Mouse (Mus musculus) kidney, postnatal 0 days (tissue): Measurements from ENCODE around the gene Ccl2. TPM values are rescaled to one million over a fixed set of nuclear protein-coding genes. Genes with fewer than 3 reads are reported as not detected.

Experiments
- ATAC-seq: fragments of 200-750 bp; cut with Nextera tagmentation; replicated peaks from 2 replicates; pipeline ENCODE4 v1.8.0; 2017; ENCODE audit warnings: low read depth, moderate number of reproducible peaks, moderate TSS enrichment, moderate library complexity; ENCODE audit not compliant: low FRiP score
- DNase-seq: peaks from one replicate; pipeline ENCODE4 v3.0.0-alpha.2; 2016; ENCODE audit warnings: low spot score
- H3K27ac ChIP-seq: fragments of 300-500 bp; sonication (generic); 2 replicates; pipeline ENCODE4 v1.5.1; 2014; ENCODE audit warnings: mild to moderate bottlenecking
- H3K27me3 ChIP-seq: fragments of 300-500 bp; sonication (generic); 2 replicates; pipeline ENCODE4 v1.6.1; 2014; ENCODE audit warnings: low read length, mixed read lengths; ENCODE audit not compliant: insufficient read depth
- H3K36me3 ChIP-seq: fragments of 300-500 bp; sonication (generic); 2 replicates; pipeline ENCODE4 v1.6.1; 2014; ENCODE audit warnings: low read length, mixed read lengths; ENCODE audit not compliant: insufficient read depth
- H3K4me1 ChIP-seq: fragments of 300-500 bp; sonication (generic); replicated peaks from 2 replicates; pipeline ENCODE4 v1.6.1; 2014; ENCODE audit warnings: antibody characterized with exemption, low read length, mixed read lengths; ENCODE audit not compliant: insufficient read depth
- H3K4me2 ChIP-seq: fragments of 300-500 bp; sonication (generic); 2 replicates; pipeline ENCODE4 v1.6.1; 2014; ENCODE audit warnings: mild to moderate bottlenecking, low read length, moderate library complexity, mixed read lengths
- H3K4me3 ChIP-seq: fragments of 300-500 bp; sonication (generic); replicated peaks from 2 replicates; pipeline ENCODE4 v1.5.1; 2014; ENCODE audit warnings: low read depth, low read length
- H3K9ac ChIP-seq: fragments of 300-500 bp; sonication (generic); 2 replicates; pipeline ENCODE4 v1.6.1; 2014; ENCODE audit warnings: low read depth, low read length
- H3K9me3 ChIP-seq: fragments of 300-500 bp; sonication (generic); replicated peaks from 2 replicates; pipeline ENCODE4 v1.6.1; 2016; ENCODE audit warnings: low read length, inconsistent platforms, mixed read lengths
- CTCF ChIP-seq: IDR thresholded peaks from 2 replicates; pipeline ENCODE4 v1.5.1; 2016; ENCODE audit warnings: antibody characterized with exemption, low read depth, mild to moderate bottlenecking, moderate library complexity
- WGBS: fragments of 180-500 bp; shearing (Covaris S2); extraction: QIAGEN DNeasy Blood & Tissue Kit; methylation state at CpG from one replicate; pipeline ENCODE4 v1.1.7; 2014; 5-methylcytosine and 5-hydroxymethylcytosine counted together
- polyA plus RNA-seq: library from polyadenylated mRNA; unstranded; fragments of >200 nt; fragmentation: Nextera tagmentation; extraction: Ambion mirVana; gene quantifications from 2 replicates; pipeline ENCODE4 v1.2.1, GENCODE M21; 2015

The Ccl2 gene
- polyA plus RNA-seq, 1 experiment from 2014 or later, result 2.4 TPM

- H3K9me3 ChIP-seq, result no peaks in the 10 kb centered on the region
- no peak overlapping the region for H3K27ac ChIP-seq
- no peaks in the 10 kb centered on the region for H3K4me1 ChIP-seq
- no peak overlapping the region for H3K4me3 ChIP-seq
- no peaks in the 10 kb centered on the region for H3K36me3 ChIP-seq
- H3K4me2 ChIP-seq, result no peak overlapping the region
- ATAC-seq (no peak), DNase-seq (no peak)
- no peak overlapping the region for H3K9ac ChIP-seq
- TF ChIP-seq CTCF, result no peak
- 87% methylated on average over 3 of the region's 3 CpGs for WGBS
- no peaks in the 10 kb centered on the region for H3K27me3 ChIP-seq
Observed at GRCm38 (mm10) chr11:82071076-82071475, 35.7 kb downstream of the Ccl2 start.

- WGBS, result 80% methylated on average over 1 of the region's 1 CpGs
- no peak for ATAC-seq
- Histone ChIP-seq H3K4me1 (no peaks in the 10 kb centered on the region), H3K9me3 (no peaks in the 10 kb centered on the region), H3K27ac (no peak overlapping the region), H3K4me3 (no peak overlapping the region), H3K27me3 (no peaks in the 10 kb centered on the region), H3K9ac (no peak overlapping the region), H3K36me3 (no peaks in the 10 kb centered on the region), H3K4me2 (no peak overlapping the region)
- 0 out of 2 replicates have a peak, but pooled peaks have one; percentile 19 for TF ChIP-seq CTCF
- no peak for DNase-seq
Observed at GRCm38 (mm10) chr11:82072374-82072773, 37.0 kb downstream of the Ccl2 start.

DNA sequence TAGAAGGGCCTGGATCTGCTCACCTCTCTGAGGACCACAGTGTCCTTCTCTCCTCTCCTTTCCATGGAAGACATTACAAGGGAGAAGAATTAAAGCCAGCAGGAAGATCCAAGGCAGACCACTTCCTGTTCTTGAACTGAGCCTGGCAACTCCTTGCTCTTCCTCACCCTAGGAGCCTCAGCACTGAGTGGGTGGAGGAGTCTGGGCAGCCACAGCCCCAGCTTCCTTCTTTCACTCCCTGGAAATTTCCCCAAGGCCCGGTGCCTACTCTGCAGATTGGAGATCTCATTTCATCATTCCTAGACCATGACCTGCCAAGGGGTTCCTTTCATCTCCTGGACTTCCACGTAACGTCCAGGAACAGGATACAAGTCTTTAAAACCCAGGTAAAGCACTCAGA lies 37.6 kb downstream of the Ccl2 start:
- TF ChIP-seq CTCF, result no peak
- WGBS, result 62% methylated on average over 3 of the region's 3 CpGs
- no peaks in the 10 kb centered on the region for H3K4me1 ChIP-seq
- no peak for DNase-seq
- no peak overlapping the region for H3K27ac ChIP-seq
- H3K9me3 ChIP-seq, result no peaks in the 10 kb centered on the region
- H3K9ac ChIP-seq, result no peak overlapping the region
- no peaks in the 10 kb centered on the region for H3K27me3 ChIP-seq
- H3K4me3 ChIP-seq, result no peak overlapping the region
- ATAC-seq, result no peak
- no peaks in the 10 kb centered on the region for H3K36me3 ChIP-seq
- H3K4me2 ChIP-seq, result no peak overlapping the region

GRCm38 (mm10) chr11:82073686-82074085 lies 38.3 kb downstream of the Ccl2 start:
- Histone ChIP-seq H3K4me1 (no peaks in the 10 kb centered on the region), H3K4me2 (no peak overlapping the region), H3K27ac (no peak overlapping the region), H3K36me3 (no peaks in the 10 kb centered on the region), H3K9me3 (no peaks in the 10 kb centered on the region), H3K9ac (no peak overlapping the region), H3K4me3 (no peak overlapping the region), H3K27me3 (no peaks in the 10 kb centered on the region)
- DNase-seq (no peak), ATAC-seq (no peak)
- WGBS, result 86% methylated on average over 3 of the region's 3 CpGs
- no peak for TF ChIP-seq CTCF

- Histone ChIP-seq H3K4me2 (no peak overlapping the region), H3K27ac (no peak overlapping the region), H3K9ac (no peak overlapping the region), H3K4me3 (no peak overlapping the region), H3K9me3 (no peaks in the 10 kb centered on the region), H3K27me3 (no peaks in the 10 kb centered on the region), H3K36me3 (no peaks in the 10 kb centered on the region), H3K4me1 (no peaks in the 10 kb centered on the region)
- no peak for DNase-seq
- TF ChIP-seq CTCF, result no peak
- no peak for ATAC-seq
- WGBS, result 67% methylated on average over 3 of the region's 3 CpGs
Observed at GRCm38 (mm10) chr11:82077031-82077430, 41.7 kb downstream of the Ccl2 start.

DNA sequence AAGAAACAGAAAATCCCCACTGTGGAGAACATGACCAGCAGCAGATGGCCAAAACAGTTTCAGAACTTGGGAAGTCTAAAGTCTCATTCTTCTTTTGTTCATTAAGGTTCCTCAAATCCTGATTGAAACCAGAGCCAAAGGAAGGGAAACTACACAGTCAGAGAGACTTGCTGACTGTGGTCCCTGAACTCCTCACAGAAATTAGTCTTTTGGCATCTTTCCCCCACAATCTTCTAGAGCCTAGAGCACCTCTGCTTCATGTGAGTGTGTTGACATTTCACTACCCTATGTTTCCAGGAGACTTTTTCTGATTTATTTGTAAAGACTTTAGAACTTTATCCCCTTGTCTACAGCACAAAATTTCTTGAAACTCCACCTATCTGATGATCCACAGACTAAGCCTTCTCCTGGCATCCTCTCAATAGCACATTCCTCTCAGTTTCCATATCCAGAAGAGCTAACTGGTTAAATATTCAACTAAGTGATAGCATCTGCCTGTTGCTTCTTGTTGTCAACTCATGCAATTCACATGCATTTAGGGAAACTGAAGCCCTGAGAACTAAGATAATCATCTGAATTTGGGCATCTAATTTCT lies 42.9 kb downstream of the Ccl2 start:
- DNase-seq, result no peak
- H3K9me3 ChIP-seq, result no peaks in the 10 kb centered on the region
- H3K9ac ChIP-seq, result no peak overlapping the region
- H3K4me2 ChIP-seq, result no peak overlapping the region
- TF ChIP-seq CTCF, result no peak
- no peaks in the 10 kb centered on the region for H3K27me3 ChIP-seq
- no peaks in the 10 kb centered on the region for H3K4me1 ChIP-seq
- H3K4me3 ChIP-seq, result no peak overlapping the region
- no peaks in the 10 kb centered on the region for H3K36me3 ChIP-seq
- ATAC-seq, result no peak
- H3K27ac ChIP-seq, result no peak overlapping the region

GRCm38 (mm10) chr11:82080865-82081264 lies 45.5 kb downstream of the Ccl2 start:
- 76% methylated on average over 3 of the region's 3 CpGs for WGBS
- H3K36me3 ChIP-seq, result no peaks in the 10 kb centered on the region
- no peak overlapping the region for H3K4me2 ChIP-seq
- no peaks in the 10 kb centered on the region for H3K4me1 ChIP-seq
- no peaks in the 10 kb centered on the region for H3K9me3 ChIP-seq
- DNase-seq, result no peak
- no peak for TF ChIP-seq CTCF
- H3K9ac ChIP-seq, result no peak overlapping the region
- H3K4me3 ChIP-seq, result no peak overlapping the region
- no peaks in the 10 kb centered on the region for H3K27me3 ChIP-seq
- ATAC-seq, result no peak
- no peak overlapping the region for H3K27ac ChIP-seq
